Mouse (Mus musculus): ENCODE results near the gene Gm20605.

- TF ChIP-seq CTCF (IDR thresholded peaks at IDR 0.05) (no peak), EP300 (IDR thresholded peaks at IDR 0.05) (no peak)
These were observed 13.6 kb upstream of the Gm20605 start for GRCm38 (mm10) chr5:137615347-137615746.
